22 mouse cellular contexts compared by ENCODE assay signal in the genomic region with DNA sequence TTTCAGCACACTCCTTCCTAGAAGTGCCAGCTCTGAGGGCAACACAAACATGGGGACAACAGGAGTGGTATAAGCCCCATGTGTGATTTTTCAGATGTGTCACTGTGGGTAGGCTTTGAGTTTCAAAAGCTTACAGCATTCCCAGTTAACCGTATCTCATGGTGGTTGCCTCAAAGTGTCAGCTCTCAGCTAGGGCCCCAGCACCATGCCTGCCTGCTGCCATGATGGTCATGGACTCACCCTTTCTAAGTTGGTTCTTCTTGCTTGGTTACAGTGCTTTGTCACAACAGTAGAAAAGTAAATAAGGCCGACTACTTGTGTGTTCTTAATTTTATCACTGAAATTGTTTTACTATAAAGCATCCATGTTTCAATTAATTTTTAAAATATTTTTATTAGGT. TPM values are rescaled to one million over a fixed set of nuclear protein-coding genes. Genes with fewer than 3 reads are reported as not detected.
"Had no signal": no experiment of that assay in that cellular context is flagged by ENCODE, and none has a peak within 500 bp of the region (broad histone marks: within the 10 kb centered on the region; RNA-seq: fewer than 3 reads in every experiment).

No protein-coding gene starts in this region.

- ATAC-seq: midbrain, embryonic 13.5 days; midbrain, embryonic 16.5 days had no signal

- H3K4me3 ChIP-seq: layer of hippocampus, adult 2 months; left cerebral cortex, adult 2 months; liver, embryonic 13.5 days; midbrain, embryonic 13.5 days; neural tube, embryonic 12.5 days; neural tube, embryonic 15.5 days had no signal

- H3K4me1 ChIP-seq: liver, embryonic 13.5 days; midbrain, embryonic 13.5 days; neural tube, embryonic 12.5 days had no signal

- H3K36me3 ChIP-seq: midbrain, embryonic 13.5 days had no signal

- H3K9ac ChIP-seq: liver, embryonic 13.5 days; midbrain, embryonic 13.5 days; neural tube, embryonic 12.5 days; neural tube, embryonic 15.5 days had no signal

- H3K27ac ChIP-seq: kidney, postnatal 0 days; layer of hippocampus, adult 2 months; left cerebral cortex, adult 2 months; liver, embryonic 13.5 days; macrophage; midbrain, embryonic 13.5 days; neural tube, embryonic 12.5 days; neural tube, embryonic 15.5 days; stomach, postnatal 0 days had no signal

- H3K27me3 ChIP-seq: liver, embryonic 13.5 days; midbrain, embryonic 13.5 days; neural tube, embryonic 12.5 days; neural tube, embryonic 15.5 days had no signal

- H3K9me3 ChIP-seq: liver, embryonic 13.5 days; midbrain, embryonic 13.5 days; neural tube, embryonic 12.5 days; neural tube, embryonic 15.5 days had no signal

- H3K4me2 ChIP-seq: liver, embryonic 13.5 days; midbrain, embryonic 13.5 days; neural tube, embryonic 12.5 days; neural tube, embryonic 15.5 days had no signal

- DNase-seq: layer of hippocampus, postnatal 36 days; liver, embryonic 13.5 days; lung, adult 2 months; right cerebral cortex, adult 18-20 months; right cerebral cortex, postnatal 14 days; right cerebral cortex, postnatal 4 days; thymus, adult 2 months; thymus, postnatal 14 days; thymus, postnatal 4 days had no signal

RNA-seq across cellular contexts. Expression of gene A830005F24Rik, which starts 18.1 kb away (rescaled TPM):
- total RNA-seq: liver, adult 2 months; megakaryocyte, adult 5-6 weeks had no signal
- polyA plus RNA-seq: kidney, adult 2 months; large intestine, adult 2 months; liver, adult 2 months; lung, adult 2 months; macrophage; thymus, adult 2 months had no signal
